Mouse (Mus musculus) megakaryocyte, embryonic 14.5 days (primary cell): ENCODE measurements around the gene Olfr1065.
"Not testable (repeated sequence)": the region's sequence is repeated elsewhere in the genome, so short reads cannot be mapped to it uniquely, and the experiment has no call there.

ENCODE experiments used
- FLI1 ChIP-seq: IDR thresholded peaks from 2 replicates; pipeline ENCODE4 v1.6.1; 2012; ENCODE audit warnings: low read length, inconsistent platforms, mixed read lengths
- GATA1 ChIP-seq: IDR thresholded peaks from 3 replicates; pipeline ENCODE4 v1.6.1; 2012; ENCODE audit warnings: mixed read lengths, low read length, inconsistent platforms, borderline replicate concordance

DNA sequence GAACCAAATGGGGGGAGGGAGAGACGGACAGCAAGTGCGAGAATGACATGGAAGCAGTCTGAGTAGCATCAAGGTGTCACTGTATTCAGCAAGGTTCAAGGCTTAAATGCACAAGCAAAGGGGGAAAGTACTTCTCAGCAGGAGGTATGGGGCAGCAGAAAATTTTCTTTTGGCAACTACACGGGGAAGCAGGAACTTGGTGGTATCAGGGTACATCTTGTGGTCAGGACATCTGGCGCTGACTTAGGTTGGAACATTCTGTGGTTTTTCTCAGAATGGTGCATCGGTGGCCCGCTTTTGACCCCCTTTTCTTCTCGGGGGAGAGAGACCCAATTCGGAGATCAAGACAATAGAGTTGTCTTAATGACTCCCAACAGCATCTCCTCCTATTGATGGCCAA lies 21.9 kb downstream of the Olfr1065 start:
- not testable (repeated sequence) for TF ChIP-seq FLI1, GATA1
